Mouse (Mus musculus) kidney, postnatal 25 days (tissue): ENCODE data around the gene St6galnac6.

Source experiments
- DNase-seq, 2 experiments: peaks; one replicate each; pipeline ENCODE4 v3.0.0; 2021; ENCODE audit warnings: mixed read lengths in 2 of 2

St6galnac6 gene

DNA sequence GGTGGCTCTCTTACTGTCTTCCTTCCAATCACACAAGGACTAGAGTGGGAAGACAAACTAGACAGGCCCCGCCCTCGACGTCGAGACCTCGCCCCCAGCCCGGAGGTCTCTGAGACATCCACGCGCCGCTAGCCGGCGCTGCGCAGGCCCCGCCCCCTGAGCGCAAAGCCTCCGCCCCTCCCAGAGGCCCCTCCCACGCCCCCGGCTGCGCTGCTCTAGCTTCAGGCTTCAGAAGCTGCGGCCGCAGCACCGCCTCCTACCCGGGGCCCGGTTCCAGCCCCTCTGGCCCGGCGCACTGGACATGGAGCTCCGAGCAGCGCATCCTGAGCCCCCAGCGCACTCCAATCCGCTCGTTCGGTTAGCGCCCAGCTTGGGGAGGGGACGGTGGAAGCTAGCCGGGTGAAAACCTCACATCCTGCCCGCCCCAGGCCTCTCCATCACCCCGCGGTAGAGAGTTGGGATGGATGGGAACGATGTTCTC lies 12.6 kb upstream of the St6galnac6 start, which contains the start of gene St6galnac4:
Gene St6galnac4 (plus strand): TSS at position 225 of the 481 bp plus-strand sequence.
- peak; percentile 92 to 94 for DNase-seq

- DNase-seq: peak; percentile 32 to 72
Measured at GRCm38 (mm10) chr2:32587731-32588321, 11.7 kb upstream of the St6galnac6 start.

DNA sequence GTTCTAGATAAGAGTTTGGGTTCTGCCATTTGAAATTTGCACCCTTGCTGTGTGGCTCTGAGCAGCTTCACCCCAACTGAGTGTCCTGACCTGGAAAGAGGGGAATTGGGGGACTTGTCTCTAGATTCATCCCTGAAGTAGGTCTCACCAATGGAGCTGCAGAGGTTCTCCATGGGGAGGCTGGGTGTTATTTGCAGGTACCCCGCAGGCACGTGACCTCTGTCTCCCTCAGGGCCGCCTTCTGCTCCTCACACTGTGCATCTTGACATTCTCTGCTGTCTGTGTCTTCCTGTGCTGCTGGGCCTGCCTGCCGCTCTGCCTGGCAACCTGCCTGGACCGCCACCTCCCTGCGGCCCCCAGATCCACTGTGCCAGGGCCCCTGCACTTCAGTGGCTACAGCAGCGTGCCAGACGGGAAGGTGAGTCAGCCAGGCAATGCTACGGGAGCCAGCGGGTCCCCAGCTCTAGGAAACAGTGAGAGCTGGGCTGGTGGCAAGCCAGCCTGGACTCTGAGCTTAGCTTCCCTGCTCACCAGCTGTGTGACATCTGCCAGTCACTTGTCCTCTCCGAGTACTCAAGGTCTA lies 10.2 kb upstream of the St6galnac6 start:
- DNase-seq: peak; percentile 69 to 80

- DNase-seq: no peak
Measured at GRCm38 (mm10) chr2:32590224-32590623, 9.3 kb upstream of the St6galnac6 start.

DNA sequence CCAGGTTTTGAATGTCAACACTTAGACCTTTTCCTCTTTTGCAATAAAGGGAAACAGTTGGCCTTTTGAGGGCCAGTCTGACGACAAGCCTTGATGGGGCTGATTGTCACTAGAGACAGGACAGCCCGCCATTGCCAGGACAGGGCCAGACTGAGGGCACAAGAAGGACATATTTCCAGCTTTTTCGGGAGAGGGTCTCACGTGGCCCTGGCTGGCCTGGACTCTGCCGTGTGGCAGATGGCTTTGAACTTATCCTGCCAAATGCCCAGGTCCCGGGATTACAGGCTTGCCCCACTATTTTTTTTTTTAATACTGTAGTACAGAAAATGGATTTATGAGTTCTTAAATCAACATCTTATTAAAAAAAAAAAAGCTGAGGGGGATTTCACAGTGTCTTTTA lies 8.3 kb upstream of the St6galnac6 start:
- no peak for DNase-seq

DNA sequence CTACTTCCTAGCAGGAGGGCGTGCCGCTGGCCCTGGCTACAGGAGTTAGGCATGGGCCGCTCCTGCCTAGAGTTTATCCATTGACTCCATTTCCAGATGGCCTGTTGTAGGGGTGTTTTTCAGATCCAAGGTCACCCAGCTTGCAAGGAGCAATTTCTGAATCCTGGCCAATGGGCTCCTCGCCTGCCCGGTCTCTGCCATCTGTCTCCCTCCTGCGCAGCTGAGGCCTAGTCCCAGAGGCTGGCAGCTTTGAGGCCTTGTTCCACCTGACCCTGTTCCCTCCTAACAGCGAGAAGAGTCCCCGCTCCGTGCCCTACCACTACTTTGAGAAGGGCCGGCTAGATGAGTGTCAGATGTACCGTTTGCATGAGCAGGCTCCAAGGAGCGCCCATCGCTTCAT lies 2.8 kb upstream of the St6galnac6 start:
- DNase-seq: no peak

- DNase-seq: no peak
Measured at GRCm38 (mm10) chr2:32597248-32597647, 2.3 kb upstream of the St6galnac6 start.

DNA sequence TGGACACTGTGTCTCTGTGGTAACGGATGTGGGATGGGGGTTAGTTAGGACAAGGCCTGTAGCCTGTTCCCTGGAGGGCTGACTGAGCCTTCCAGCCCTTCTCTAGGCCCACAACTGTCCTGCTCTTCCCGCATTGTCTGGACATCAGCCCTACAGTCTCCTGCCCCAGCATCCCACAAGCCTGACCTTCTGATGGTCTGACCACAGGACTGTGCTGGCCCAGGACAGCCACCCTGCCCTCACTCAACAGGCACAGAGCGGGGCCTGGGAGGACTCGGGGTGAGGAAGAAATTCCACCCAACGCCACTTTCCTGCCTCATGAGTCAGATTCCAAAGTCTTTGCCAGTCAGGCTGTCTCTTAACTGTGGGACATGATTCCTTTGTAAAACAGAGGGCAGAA lies 1.8 kb upstream of the St6galnac6 start:
- no peak for DNase-seq

- DNase-seq: peak; percentile 74 to 80
Measured at GRCm38 (mm10) chr2:32598506-32598905, 1.0 kb upstream of the St6galnac6 start.

- DNase-seq: peak; percentile 55 to 68
Measured at GRCm38 (mm10) chr2:32601417-32602065, 2.0 kb downstream of the St6galnac6 start.

DNA sequence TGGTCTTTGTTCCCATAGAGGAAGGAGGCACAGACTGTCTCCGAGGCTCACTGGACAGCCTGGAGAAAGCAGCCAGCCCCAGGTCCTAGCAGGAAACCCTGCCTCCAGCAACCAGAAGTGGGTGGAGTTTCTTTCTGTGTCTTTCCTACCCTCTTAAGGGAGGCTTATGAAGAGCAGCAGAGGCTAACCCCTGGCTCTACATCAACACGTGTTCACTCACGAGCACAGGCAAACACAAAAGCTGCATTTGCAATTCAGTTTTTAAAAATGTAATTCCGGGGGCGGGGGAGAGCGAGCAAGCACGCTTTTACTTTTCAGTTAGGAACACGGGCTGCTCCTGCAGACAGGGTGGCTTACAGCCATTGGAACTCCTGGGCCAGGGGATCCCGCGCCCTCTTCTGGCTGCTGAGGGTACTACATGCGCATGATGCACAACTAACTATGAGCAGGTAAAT lies 3.1 kb downstream of the St6galnac6 start:
- DNase-seq: peak; percentile 88 to 94

DNA sequence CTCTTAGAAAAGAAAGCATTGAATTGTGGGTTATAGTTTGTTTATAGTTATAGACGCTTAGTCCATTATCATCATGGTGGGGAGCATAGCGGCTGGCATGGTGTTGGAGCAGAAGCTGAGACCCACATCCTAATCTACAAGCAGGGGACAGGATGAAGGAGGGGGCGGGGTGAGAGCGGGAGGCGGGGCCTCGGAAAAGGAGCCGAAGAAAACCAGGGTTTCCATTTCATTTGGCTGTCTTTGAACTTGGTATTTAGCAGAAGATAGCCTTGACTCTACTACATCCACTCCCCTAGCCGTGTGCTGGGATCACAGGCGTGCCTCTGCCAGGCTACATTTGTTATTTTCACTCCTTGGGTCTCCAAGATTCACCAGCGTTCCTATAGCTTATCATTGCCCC lies 5.1 kb downstream of the St6galnac6 start:
- no peak for DNase-seq

GRCm38 (mm10) chr2:32606161-32607142 lies 6.9 kb downstream of the St6galnac6 start:
- DNase-seq: peak; percentile 82 to 88

GRCm38 (mm10) chr2:32607262-32607947 lies 7.9 kb downstream of the St6galnac6 start:
- peak in 1 of 2 experiments; percentile 24 for DNase-seq

GRCm38 (mm10) chr2:32608141-32608777 lies 8.8 kb downstream of the St6galnac6 start:
- peak; percentile 66 to 83 for DNase-seq

DNA sequence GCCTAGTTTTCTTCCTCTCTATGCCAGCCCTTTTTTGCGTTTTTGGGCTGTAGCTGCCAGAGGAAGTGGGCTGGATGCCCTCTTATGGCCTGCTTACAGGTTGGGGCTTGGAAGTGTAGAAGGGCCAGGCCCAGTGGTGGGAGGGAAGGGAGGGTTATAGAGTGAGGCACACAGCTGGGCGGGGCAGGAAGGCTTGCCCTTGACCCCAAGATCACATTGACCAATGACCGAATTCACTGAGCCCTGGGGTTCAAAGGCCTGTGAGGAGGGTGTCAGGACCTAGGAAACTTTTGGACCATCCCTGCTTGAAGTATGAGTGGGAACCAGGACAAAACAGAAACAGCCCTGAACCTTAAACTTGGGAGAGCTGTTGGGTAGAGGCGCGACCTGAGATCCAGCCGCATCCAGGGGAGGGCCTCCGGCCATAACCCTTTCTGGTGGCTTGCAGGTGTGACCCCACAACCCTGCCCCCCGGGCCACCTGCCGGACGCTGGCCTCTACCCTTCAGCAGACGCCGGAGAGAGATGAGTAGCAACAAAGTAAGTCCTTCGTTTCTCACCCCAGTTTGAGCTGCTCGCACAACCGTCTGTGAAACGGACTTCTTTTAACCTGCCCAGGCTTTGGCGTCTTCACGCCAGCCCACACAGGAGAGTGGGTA lies 9.4 kb downstream of the St6galnac6 start:
- no peak for DNase-seq

- peak in 1 of 2 experiments; percentile 61 for DNase-seq
Measured at GRCm38 (mm10) chr2:32610610-32611229, 11.2 kb downstream of the St6galnac6 start.

GRCm38 (mm10) chr2:32612274-32612673 lies 12.8 kb downstream of the St6galnac6 start:
- no peak for DNase-seq

DNA sequence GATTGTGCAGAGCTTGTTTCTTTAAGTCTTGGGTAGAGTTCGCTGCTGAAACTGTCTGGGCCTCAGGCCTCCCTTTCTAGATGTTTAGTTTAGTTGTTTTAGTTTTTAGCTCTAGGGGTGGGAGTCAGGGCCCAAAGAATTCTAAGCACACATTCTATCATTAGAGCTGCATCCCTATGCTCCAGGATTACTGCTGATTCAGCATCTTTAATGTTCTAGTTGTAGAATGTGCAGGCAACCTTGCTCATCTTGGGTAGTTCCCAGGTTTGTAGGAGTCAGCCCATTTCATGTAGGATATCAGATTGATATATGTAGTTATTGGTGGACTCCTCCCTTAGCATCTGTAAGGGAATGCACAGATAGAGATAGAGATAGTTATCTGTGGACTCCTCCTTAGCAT lies 17.6 kb downstream of the St6galnac6 start:
- DNase-seq: no peak

GRCm38 (mm10) chr2:32617601-32618000 lies 18.1 kb downstream of the St6galnac6 start:
- DNase-seq: no peak
